Mouse (Mus musculus) urinary bladder, adult 2 months (tissue): ENCODE data around the gene Foxred1. TPM values are rescaled to one million over a fixed set of nuclear protein-coding genes. Genes with fewer than 3 reads are reported as not detected.

Experiments used
- DNase-seq: peaks from one replicate; pipeline ENCODE4 v3.0.0; 2022; ENCODE audit warnings: low spot score
- polyA plus RNA-seq: library from polyadenylated mRNA; depleted of rRNA; stranded (reverse); fragments of >200 nt; gene quantifications from 2 replicates; pipeline ENCODE4 v1.2.3, GENCODE M21; 2012

Gene Foxred1
- polyA plus RNA-seq, 1 experiment: 46.4 TPM

DNA sequence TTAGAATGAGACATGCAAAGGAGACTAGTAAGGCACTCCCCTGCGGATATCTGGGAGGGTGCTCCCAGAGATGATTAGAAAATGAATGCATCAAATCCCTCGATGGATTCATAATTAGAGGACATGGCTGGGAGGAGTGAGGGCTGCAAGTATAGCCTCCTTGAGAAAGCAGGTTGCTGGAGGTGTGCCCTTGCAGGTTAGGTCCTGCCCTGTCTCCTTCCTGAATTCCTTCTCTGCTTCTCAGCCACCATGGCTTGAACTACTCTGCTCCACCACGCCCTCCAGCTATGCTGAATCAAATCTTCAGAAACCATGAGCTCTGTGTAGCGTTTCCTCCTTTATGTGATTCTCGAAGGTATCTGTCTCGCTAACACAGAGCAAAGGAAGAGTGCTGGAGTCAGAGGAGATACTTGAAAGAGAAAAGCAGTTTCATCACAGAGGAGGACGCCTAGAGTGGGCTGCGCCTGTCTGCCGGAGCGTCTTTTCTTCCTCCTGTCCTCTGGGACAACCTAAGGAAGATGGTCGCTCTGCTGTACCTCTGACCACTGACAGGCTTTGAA, 17.8 kb downstream of the Foxred1 start:
- no peak for DNase-seq

GRCm38 (mm10) chr9:35188700-35189099, 22.2 kb downstream of the Foxred1 start:
- no peak for DNase-seq

DNA sequence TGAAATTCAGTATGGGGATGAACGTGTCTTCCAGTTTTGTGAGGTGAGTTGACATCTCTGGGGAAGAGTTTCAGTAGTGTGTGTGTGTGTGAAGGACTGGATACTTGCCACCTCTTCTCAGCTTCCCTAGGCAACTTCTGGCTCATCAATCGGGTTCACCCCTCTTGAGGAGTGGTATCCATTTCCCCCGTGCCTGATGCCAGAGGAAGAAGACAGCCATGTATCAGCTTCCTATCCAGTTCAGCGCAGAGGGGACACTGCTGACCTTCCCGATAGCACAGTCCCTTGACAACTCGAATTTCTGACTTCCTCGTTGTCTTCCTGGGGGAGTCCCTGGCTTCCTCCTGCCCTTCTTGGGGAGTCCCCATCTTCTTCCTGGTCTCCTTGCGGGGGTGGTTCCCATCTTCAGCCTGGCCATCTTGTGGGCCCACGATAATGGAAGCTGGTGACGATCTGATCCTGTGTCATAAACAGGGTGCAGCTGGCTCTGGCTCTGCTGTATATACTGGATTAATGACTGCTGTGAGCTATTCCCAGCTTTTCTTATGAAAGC, 23.4 kb downstream of the Foxred1 start:
- no peak for DNase-seq

DNA sequence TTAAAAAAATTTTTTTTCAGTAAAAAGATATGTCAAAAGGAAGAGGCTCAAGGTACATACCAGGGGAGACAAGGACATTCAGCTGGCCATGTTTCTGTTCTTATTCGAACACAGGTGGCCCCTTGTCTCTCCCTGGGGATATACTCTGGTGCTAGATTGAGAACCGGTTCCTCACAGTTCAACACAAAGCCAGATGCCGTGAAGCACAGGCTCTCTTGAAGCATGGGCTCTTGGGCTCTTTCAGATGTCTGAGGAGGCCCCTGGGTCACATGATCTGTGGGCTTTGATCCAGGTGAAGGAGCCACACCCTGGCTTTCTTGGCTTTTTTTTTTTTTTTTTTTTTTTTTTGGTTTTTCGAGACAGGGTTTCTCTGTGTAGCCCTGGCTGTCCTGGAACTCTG, 24.4 kb downstream of the Foxred1 start:
- DNase-seq: no peak

DNA sequence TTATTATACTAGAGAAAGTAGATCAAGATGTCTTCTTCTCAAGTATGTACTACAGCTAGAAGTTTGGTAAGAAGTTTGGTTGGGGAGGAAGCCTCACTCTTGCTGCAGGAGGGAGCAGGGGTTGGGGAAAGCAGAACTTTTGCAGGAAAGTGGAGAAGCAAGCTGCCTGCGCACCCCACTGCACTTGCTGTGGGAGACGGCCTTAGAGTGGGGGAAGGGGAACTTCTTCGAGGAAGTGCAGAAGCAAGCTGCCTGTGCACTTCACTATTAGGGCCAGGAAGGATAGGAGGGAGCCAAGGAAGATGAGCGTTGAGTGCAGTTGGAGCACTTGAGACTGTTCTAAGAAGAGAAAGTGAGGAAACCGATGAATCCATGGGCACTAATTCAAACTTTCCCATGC, 27.5 kb downstream of the Foxred1 start:
- no peak for DNase-seq

GRCm38 (mm10) chr9:35182832-35183231, 28.0 kb downstream of the Foxred1 start:
- DNase-seq: no peak

DNA sequence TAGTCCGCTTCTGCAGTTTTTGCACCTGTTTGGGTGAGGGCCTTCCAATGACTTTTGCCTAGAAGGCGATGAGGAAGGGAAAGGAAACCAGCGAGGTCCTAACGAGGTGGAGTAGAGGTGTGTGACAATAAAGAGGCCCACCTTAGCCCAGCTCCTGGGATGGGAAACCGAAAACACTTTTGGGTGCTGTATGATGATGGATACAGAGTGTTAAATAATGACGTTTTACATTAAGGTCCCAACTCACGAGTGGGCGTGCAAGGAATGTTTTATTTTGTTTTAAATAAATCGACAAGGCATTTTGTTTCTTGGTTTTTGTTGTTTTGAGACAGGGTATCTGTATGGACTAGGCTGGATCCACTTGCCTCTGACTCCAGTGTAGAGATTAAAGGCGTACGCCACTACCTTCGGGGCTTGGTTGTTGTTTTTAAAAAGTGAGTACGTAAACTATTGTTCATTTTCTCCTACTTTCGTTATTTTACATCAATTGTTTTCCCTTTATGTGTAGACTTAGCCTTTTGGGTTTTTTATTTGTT, 34.7 kb downstream of the Foxred1 start:
- DNase-seq: no peak

GRCm38 (mm10) chr9:35175251-35176123, 35.4 kb downstream of the Foxred1 start, which contains the start of gene Dcps:
Gene Dcps, minus strand, starts transcription at chr9:35176061.
- peak; percentile 85 for DNase-seq

- no peak for DNase-seq
Observed at GRCm38 (mm10) chr9:35173331-35173730, 37.5 kb downstream of the Foxred1 start.

DNA sequence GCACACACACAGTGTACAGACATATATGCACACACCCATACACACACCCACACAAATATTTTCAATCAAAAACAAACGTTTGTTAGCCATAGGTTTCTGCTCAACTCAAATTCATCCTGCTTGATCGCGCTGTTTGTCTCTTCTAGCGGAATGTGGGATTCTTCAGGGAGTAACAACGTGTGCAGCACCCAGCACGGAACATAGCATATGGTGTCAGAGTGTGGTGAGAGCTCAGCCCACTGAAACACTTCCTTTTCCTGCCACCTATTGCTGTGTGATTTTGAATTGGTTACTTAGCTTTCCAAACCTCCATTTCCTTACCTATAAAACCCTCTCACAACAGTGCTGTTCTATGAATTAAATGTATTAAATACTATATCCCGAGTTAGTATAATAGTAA, 40.8 kb downstream of the Foxred1 start:
- no peak for DNase-seq

- no peak for DNase-seq
Observed at GRCm38 (mm10) chr9:35166798-35167635, 43.8 kb downstream of the Foxred1 start.

DNA sequence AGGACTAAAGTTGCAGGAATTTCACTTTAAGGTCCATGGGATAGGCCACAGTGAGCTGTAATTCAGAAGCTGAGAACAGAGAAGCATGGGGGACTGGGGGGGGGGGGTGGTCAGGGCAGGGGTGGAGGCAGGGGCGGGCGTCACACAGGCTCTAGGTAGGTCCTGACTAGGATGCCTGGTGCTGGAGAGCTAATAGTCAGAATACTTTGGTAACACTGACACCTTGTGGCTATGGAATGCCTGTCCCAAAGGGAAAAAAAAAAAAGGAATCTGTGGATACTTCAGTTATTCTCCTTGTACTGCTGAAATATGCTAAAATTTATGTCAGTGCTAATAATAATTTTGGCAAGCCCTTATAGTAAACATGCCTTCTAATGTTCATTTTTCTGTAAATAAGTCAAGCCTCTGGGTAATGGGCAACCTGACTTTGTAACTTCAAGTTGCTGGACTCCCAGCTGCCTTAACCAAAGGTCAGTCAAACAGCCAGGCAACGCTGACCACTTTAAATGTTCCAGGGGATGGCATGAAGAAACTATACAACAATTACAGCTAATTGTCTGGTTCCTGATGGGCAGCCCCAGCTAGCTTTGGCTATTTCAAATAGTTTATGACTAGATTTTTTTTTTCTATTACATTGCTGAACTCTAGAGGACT, 44.6 kb downstream of the Foxred1 start:
- no peak for DNase-seq

GRCm38 (mm10) chr9:35164142-35164874, 46.5 kb downstream of the Foxred1 start:
- no peak for DNase-seq

DNA sequence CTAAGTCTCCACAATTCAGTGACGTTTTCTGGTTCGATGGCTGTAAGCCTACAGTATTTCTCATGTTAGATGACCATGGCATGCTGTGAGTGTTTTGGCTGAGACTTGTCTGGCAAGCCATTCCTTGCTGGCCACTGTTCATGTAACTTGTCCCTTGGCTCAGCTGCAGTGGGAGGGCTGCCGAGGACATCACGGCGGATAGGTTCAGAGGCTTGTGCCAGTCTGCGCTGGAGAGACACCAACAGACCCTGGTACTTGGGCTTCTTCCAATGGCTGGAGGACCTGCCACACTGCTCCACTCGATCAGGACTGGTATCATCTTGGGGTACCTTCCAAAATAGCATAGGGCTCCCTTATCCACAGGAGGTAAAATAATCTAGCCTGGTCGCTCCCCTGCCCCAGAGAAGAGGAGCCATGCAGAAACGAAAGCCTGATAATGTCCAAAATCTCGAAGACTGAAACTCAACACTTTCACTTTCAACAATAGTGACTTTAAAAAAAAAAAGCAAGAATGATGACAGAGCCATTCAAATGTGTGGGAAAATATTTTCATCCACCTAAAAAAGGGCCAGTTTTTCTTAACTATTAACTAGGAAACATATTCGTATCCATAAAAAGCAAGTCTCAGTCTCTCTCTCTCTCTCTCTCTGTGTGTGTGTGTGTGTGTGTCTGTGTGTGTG, 47.7 kb downstream of the Foxred1 start:
- DNase-seq: no peak

- DNase-seq: no peak
Observed at GRCm38 (mm10) chr9:35161721-35162120, 49.1 kb downstream of the Foxred1 start.

DNA sequence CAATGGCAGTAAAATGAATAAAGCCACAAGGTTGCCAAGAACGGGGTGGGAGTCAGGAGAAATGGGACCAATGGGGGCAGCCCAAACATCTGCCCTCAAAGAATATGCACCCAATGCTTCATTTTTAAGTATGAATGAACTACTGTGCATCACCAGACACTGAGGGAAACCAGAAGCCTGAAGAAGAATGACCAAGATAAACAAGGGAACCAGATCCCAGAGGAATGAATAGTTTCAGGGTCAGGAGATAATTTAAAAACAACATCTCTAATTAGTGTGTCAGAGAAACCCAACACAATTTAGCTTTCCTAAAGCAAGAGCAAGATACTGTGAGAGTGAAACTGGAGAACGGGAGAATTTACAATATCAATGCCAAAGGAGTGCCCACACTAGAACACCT, 50.2 kb downstream of the Foxred1 start:
- no peak for DNase-seq

DNA sequence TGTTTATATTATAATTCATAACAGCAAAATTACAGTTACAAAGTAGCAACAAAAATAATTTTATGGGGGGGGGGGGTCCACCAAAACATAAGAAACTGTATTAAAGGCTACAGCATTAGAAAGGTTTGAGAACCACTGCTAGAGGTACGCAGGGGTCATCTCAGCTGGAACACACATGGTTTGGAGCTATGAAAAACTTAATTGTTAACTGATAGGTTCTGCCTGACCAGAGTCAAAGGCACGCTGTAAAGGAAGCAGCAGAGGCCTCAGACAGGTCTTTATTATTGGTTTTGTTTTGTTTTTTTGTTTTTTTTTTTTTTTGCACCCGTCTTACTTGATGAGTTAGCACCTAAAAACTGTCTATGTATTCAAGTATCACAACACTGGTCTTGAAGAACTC, 52.4 kb downstream of the Foxred1 start:
- no peak for DNase-seq

DNA sequence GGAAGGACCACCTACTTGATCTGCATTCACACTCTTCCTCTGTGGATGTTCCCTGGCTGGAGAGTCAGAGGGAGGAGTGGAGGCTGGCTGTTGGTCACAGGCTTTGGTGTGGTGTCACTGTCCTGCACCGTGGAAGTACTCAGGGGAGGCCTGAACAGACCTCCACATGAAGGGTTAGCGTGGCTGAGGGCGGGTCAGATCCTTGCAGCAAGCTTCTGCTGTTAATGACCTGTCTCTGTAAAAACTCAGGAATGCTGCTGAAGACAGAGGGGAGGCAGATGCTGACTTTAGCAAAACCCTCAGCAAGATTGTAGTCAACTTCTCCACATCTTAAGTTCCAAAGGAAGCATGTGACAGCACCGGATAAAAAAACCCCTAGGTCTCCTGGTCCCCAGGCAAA, 54.0 kb downstream of the Foxred1 start:
- no peak for DNase-seq

- DNase-seq: no peak
Observed at GRCm38 (mm10) chr9:35156002-35156710, 54.7 kb downstream of the Foxred1 start.
